Mouse (Mus musculus) fat pad, adult 2 months (tissue): ENCODE data around the gene Pdcd2l.

Experiments
- DNase-seq: peaks from one replicate; pipeline ENCODE4 v3.0.0-alpha.2; 2011; ENCODE audit warnings: low read depth, low spot score; ENCODE audit errors: extremely low read depth

Gene Pdcd2l

GRCm38 (mm10) chr7:34157994-34158393 is 38.5 kb downstream of the Pdcd2l start:
- DNase-seq: no peak

DNA sequence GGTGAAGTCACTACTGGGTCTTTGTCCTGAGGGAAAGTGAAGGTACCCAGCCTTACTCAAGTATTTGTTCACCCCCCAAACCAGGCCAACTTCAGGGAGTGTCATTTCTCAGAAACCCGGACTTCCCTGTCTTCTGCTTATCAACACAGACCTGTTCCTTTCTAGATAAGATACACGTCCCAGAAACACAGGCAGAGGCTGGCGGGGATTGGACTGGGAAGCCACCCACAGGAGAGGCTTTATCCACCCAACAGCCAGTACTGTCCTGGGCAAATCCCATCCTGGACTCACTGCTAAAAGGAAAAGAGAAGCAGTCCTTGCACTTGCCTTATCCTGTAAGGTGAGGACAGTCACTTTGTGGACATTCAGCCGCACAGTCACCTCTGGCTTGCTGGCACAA is 49.3 kb downstream of the Pdcd2l start:
- DNase-seq: no peak

DNA sequence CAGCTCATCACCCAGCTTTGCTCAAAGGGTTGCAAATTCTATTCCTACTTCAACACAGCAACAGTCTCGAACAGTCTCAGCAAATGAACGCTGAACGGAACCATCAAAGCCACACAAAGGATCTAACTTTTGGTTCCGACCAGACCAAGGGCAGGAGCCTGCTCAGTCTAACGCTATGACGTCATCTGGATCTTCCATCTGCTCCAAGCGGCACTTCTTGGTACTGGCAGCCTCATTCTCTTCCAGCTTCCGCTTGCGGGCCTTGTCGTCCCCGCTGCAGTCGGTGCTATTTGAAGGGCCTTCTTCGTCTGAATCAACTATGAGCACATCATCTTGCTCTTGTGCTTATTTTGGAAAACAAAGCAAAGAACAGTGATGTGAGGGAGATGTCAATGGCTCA is 55.3 kb downstream of the Pdcd2l start:
- no peak for DNase-seq

- DNase-seq: no peak
These were observed 57.0 kb downstream of the Pdcd2l start for GRCm38 (mm10) chr7:34139493-34139892.
